Mouse (Mus musculus) liver, embryonic 16.5 days (tissue): ENCODE measurements at regions not wholly inside any gene's neighbourhood (a gene's known extent, or its start where the extent isn't known, plus 50 kb on each side); places are given as distances from the start of the nearest gene placed in this dataset.
A peak's percentile ranks its signal among the peaks of the same experiment; 100 is the strongest.

Experiments used
- ATAC-seq: fragments of 200-750 bp; cut with Nextera tagmentation; 2 replicates; pipeline ENCODE4 v1.8.0; 2017; ENCODE audit warnings: low read depth, mild to moderate bottlenecking, moderate number of reproducible peaks, moderate library complexity
- H3K27ac ChIP-seq: fragments of 300-500 bp; sonication (generic); 2 replicates; pipeline ENCODE4 v1.5.1; 2014; ENCODE audit warnings: mild to moderate bottlenecking, low read length
- H3K27me3 ChIP-seq: fragments of 300-500 bp; sonication (generic); 2 replicates; pipeline ENCODE4 v1.6.1; 2014; ENCODE audit warnings: low read depth, low read length, mixed read lengths; ENCODE audit not compliant: control insufficient read depth, insufficient read depth
- H3K36me3 ChIP-seq: fragments of 300-500 bp; sonication (generic); 2 replicates; pipeline ENCODE4 v1.6.1; 2014; ENCODE audit warnings: mild to moderate bottlenecking; ENCODE audit not compliant: control insufficient read depth, insufficient read depth
- H3K4me1 ChIP-seq: fragments of 300-500 bp; sonication (generic); 2 replicates; pipeline ENCODE4 v1.6.1; 2014; ENCODE audit warnings: low read depth, low read length, mixed read lengths; ENCODE audit not compliant: control insufficient read depth
- H3K4me2 ChIP-seq: fragments of 300-500 bp; sonication (generic); 2 replicates; pipeline ENCODE4 v1.6.1; 2014; ENCODE audit warnings: low read depth, low read length, mixed read lengths
- H3K4me3 ChIP-seq: fragments of 300-500 bp; sonication (generic); 2 replicates; pipeline ENCODE4 v1.5.1; 2014; ENCODE audit warnings: low read depth, mild to moderate bottlenecking, low read length
- H3K9ac ChIP-seq: fragments of 300-500 bp; sonication (generic); 2 replicates; pipeline ENCODE4 v1.6.1; 2014; ENCODE audit warnings: low read depth, low read length
- H3K9me3 ChIP-seq: fragments of 300-500 bp; sonication (generic); replicated peaks from 2 replicates; pipeline ENCODE4 v1.6.1; 2016; ENCODE audit warnings: low read length; ENCODE audit not compliant: control insufficient read depth
- WGBS: fragments of 180-500 bp; shearing (Covaris S2); extraction: QIAGEN DNeasy Blood & Tissue Kit; methylation state at CpG from one replicate; pipeline ENCODE4 v1.1.7; 2014; ENCODE audit not compliant: insufficient replicate concordance; 5-methylcytosine and 5-hydroxymethylcytosine counted together

DNA sequence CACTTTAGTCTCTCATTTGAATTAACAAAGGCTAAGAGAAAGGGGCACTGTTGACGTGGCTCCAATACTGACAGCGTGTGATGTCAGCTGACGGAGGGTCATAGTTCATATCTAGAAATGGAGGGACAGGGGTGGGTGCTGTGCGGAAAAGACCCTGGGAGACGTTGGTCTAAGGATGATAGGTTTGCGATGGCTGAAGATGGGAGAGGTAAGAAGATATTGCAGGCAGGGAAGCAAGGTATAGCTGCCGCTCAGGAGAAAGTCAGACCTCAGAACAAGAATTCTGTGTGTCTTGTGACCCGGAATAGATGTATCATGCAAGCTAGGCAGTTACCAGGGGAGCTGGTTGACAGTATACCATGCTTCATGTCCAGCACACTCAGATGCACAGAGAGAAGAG is 130.8 kb upstream of the Lrig1 start:
- no peak for ATAC-seq
- no peak overlapping the region for H3K4me3 ChIP-seq
- no peaks in the 10 kb centered on the region for H3K36me3 ChIP-seq
- no peak overlapping the region for H3K9ac ChIP-seq
- 73% methylated on average over 8 of the region's 8 CpGs for WGBS
- H3K9me3 ChIP-seq: no peaks in the 10 kb centered on the region
- no peak overlapping the region for H3K27ac ChIP-seq
- no peaks in the 10 kb centered on the region for H3K4me1 ChIP-seq
- no peak overlapping the region for H3K4me2 ChIP-seq
- no peaks in the 10 kb centered on the region for H3K27me3 ChIP-seq

GRCm38 (mm10) chr6:94829246-94829645 is 129.3 kb upstream of the Lrig1 start:
- no peak overlapping the region for H3K27ac ChIP-seq
- H3K36me3 ChIP-seq: no peaks in the 10 kb centered on the region
- no peak overlapping the region for H3K4me2 ChIP-seq
- no peaks in the 10 kb centered on the region for H3K9me3 ChIP-seq
- no peak for ATAC-seq
- H3K4me3 ChIP-seq: no peak overlapping the region
- H3K27me3 ChIP-seq: no peaks in the 10 kb centered on the region
- no peaks in the 10 kb centered on the region for H3K4me1 ChIP-seq
- WGBS: 41% methylated on average over 5 of the region's 5 CpGs
- no peak overlapping the region for H3K9ac ChIP-seq

- H3K4me2 ChIP-seq: no peak overlapping the region
- no peak overlapping the region for H3K27ac ChIP-seq
- H3K9me3 ChIP-seq: no peaks in the 10 kb centered on the region
- ATAC-seq: no peak
- no peaks in the 10 kb centered on the region for H3K4me1 ChIP-seq
- H3K36me3 ChIP-seq: no peaks in the 10 kb centered on the region
- 38% methylated on average over 2 of the region's 2 CpGs for WGBS
- H3K4me3 ChIP-seq: no peak overlapping the region
- H3K9ac ChIP-seq: no peak overlapping the region
- H3K27me3 ChIP-seq: no peaks in the 10 kb centered on the region
These were observed 126.7 kb upstream of the Lrig1 start for GRCm38 (mm10) chr6:94826656-94827055.

DNA sequence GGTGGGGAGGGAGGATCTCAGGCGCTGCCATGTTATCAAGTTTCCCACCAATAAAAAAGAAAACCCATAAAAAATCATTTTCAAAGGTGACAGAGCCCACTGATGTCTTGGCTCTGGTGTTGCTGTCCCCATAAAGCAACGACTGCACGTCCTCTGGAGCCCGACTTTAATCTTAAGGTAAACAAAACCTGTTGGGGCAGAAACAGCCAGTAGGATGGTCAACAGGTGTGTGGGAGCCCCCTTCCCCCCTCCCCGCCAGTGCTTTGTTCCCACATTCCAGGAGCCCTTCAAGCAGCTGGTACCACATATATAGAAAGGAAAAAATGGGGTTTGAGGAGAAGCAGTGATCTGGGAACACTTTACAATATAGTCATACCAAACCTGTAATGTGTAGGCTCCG is 118.3 kb upstream of the Lrig1 start:
- Histone ChIP-seq H3K27me3 (no peaks in the 10 kb centered on the region), H3K9me3 (no peaks in the 10 kb centered on the region), H3K4me2 (no peak overlapping the region), H3K4me3 (no peak overlapping the region), H3K36me3 (no peaks in the 10 kb centered on the region), H3K27ac (no peak overlapping the region), H3K4me1 (peaks cover 3% of the 10 kb centered on the region), H3K9ac (no peak overlapping the region)
- ATAC-seq: no peak
- WGBS: 28% methylated on average over 6 of the region's 6 CpGs

GRCm38 (mm10) chr6:94816161-94816560 is 116.2 kb upstream of the Lrig1 start:
- H3K27ac ChIP-seq: no peak overlapping the region
- H3K4me1 ChIP-seq: peaks cover 3% of the 10 kb centered on the region
- 60% methylated on average over 5 of the region's 5 CpGs for WGBS
- H3K36me3 ChIP-seq: no peaks in the 10 kb centered on the region
- H3K27me3 ChIP-seq: no peaks in the 10 kb centered on the region
- H3K9ac ChIP-seq: no peak overlapping the region
- H3K4me3 ChIP-seq: no peak overlapping the region
- no peak overlapping the region for H3K4me2 ChIP-seq
- no peak for ATAC-seq
- no peaks in the 10 kb centered on the region for H3K9me3 ChIP-seq

- H3K27ac ChIP-seq: no peak overlapping the region
- no peak for ATAC-seq
- H3K9ac ChIP-seq: no peak overlapping the region
- peaks cover 3% of the 10 kb centered on the region for H3K4me1 ChIP-seq
- H3K4me3 ChIP-seq: no peak overlapping the region
- no peaks in the 10 kb centered on the region for H3K36me3 ChIP-seq
- H3K4me2 ChIP-seq: no peak overlapping the region
- no peaks in the 10 kb centered on the region for H3K27me3 ChIP-seq
- H3K9me3 ChIP-seq: no peaks in the 10 kb centered on the region
- WGBS: 30% methylated on average over 3 of the region's 3 CpGs
These were observed 114.8 kb upstream of the Lrig1 start for GRCm38 (mm10) chr6:94814711-94815110.

GRCm38 (mm10) chr6:94813481-94814148 is 113.7 kb upstream of the Lrig1 start:
- H3K27ac ChIP-seq: peak overlapping the region; percentile 73

GRCm38 (mm10) chr6:94811846-94812245 is 111.9 kb upstream of the Lrig1 start:
- no peak for ATAC-seq
- no peak overlapping the region for H3K4me2 ChIP-seq
- no peaks in the 10 kb centered on the region for H3K9me3 ChIP-seq
- no peak overlapping the region for H3K9ac ChIP-seq
- no peak overlapping the region for H3K4me3 ChIP-seq
- WGBS: 40% methylated on average over 4 of the region's 4 CpGs
- no peak overlapping the region for H3K27ac ChIP-seq
- no peaks in the 10 kb centered on the region for H3K36me3 ChIP-seq
- peaks cover 3% of the 10 kb centered on the region for H3K4me1 ChIP-seq
- no peaks in the 10 kb centered on the region for H3K27me3 ChIP-seq

More at GRCm38 (mm10) chr6:94813481-94814148, 113.7 kb upstream of the Lrig1 start:
- no peak overlapping the region for H3K4me2 ChIP-seq
- H3K9me3 ChIP-seq: no peaks in the 10 kb centered on the region
- peaks cover 3% of the 10 kb centered on the region for H3K4me1 ChIP-seq
- 43% methylated on average over 7 of the region's 7 CpGs for WGBS
- no peaks in the 10 kb centered on the region for H3K27me3 ChIP-seq
- ATAC-seq: peak; percentile 87
- H3K4me3 ChIP-seq: no peak overlapping the region
- H3K9ac ChIP-seq: no peak overlapping the region
- no peaks in the 10 kb centered on the region for H3K36me3 ChIP-seq

- no peak overlapping the region for H3K4me2 ChIP-seq
- no peak overlapping the region for H3K4me3 ChIP-seq
- no peaks in the 10 kb centered on the region for H3K36me3 ChIP-seq
- H3K9me3 ChIP-seq: no peaks in the 10 kb centered on the region
- no peaks in the 10 kb centered on the region for H3K27me3 ChIP-seq
- no peak for ATAC-seq
- no peak overlapping the region for H3K27ac ChIP-seq
- WGBS: 56% methylated on average over 6 of the region's 6 CpGs
- H3K4me1 ChIP-seq: no peaks in the 10 kb centered on the region
- no peak overlapping the region for H3K9ac ChIP-seq
These were observed 107.3 kb upstream of the Lrig1 start for GRCm38 (mm10) chr6:94807216-94807615.
